Mouse (Mus musculus): Measurements from ENCODE around the gene AC124108.1.

DNA sequence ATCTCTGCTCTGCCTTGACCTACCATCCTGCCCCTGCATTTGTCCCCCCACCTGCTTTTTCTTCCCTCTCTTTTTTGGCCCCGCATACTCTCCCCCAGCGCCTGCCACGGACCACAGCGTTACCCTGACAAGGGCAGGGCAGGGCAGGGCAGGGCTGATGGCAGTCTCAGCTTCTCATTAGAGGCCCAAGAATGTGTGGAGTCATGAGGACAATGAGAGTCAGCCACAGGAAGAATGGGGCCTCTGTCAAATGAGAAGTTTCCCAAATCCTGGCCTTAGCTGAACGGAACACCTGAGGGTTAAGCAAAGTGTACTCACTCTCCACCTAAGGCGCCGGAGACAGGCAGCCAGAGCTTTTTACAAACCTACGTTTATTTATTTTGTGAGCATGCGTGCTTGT, 3.8 kb downstream of the AC124108.1 start:
- no peak for TF ChIP-seq GABPA (IDR thresholded peaks at IDR 0.05; ENCODE audit: insufficient replicate concordance, low read depth, low read length)
- TF ChIP-seq BHLHE40 (IDR thresholded peaks at IDR 0.05; ENCODE audit: low read depth, low read length), result no peak
- TF ChIP-seq UBTF (IDR thresholded peaks at IDR 0.05; ENCODE audit: low read depth, low read length), result no peak
- no peak for TF ChIP-seq POLR2A (IDR thresholded peaks at IDR 0.05; ENCODE audit: low read depth, low read length)
- no peak for TF ChIP-seq ZC3H11A (IDR thresholded peaks at IDR 0.05; ENCODE audit: low read depth, low read length)
- no peak for TF ChIP-seq SMC3 (IDR thresholded peaks at IDR 0.05; ENCODE audit: low read depth, low read length)
- TF ChIP-seq JUN (IDR thresholded peaks at IDR 0.05; ENCODE audit: insufficient read depth, low read depth, low read length), result no peak
- no peak for TF ChIP-seq CTCF (conservative IDR thresholded peaks at IDR 0.05 in 1 of 2, IDR thresholded peaks at IDR 0.05 in 1 of 2; ENCODE audit: low read depth in 2 of 2, low read length in 2 of 2)
- no peak for TF ChIP-seq SIN3A (IDR thresholded peaks at IDR 0.05; ENCODE audit: low read length)
- TF ChIP-seq RCOR1 (conservative IDR thresholded peaks at IDR 0.05; ENCODE audit: low read depth, low read length), result no peak
- no peak for TF ChIP-seq ZNF384 (IDR thresholded peaks at IDR 0.05; ENCODE audit: low read depth, low read length)
